Mouse (Mus musculus): ENCODE measurements at regions not wholly inside any gene's neighbourhood (a gene's known extent, or its start where the extent isn't known, plus 50 kb on each side); places are given as distances from the start of the nearest gene placed in this dataset.

- Histone ChIP-seq H3K27me3 (replicated peaks; ENCODE audit: control insufficient read depth, insufficient read depth, low read length) (no peaks in the 10 kb centered on the region), H3K36me3 (ENCODE audit: control insufficient read depth, insufficient read depth, low read length) (no peaks in the 10 kb centered on the region), H3K4me3 (ENCODE audit: low read depth, low read length) (no peak overlapping the region), H3K4me1 (ENCODE audit: control insufficient read depth, insufficient read depth, low read length) (no peaks in the 10 kb centered on the region), H3K4me2 (ENCODE audit: low read depth, low read length) (no peak overlapping the region), H3K27ac (replicated peaks; ENCODE audit: low read depth, low read length) (no peak overlapping the region), H3K9ac (ENCODE audit: low read depth, low read length) (no peak overlapping the region), H3K9me3 (ENCODE audit: control insufficient read depth, low read length) (no peaks in the 10 kb centered on the region)
- DNase-seq (ENCODE audit: low spot score), result peak; percentile 42
- no peak for ATAC-seq (ENCODE audit: low read depth)
- 64% methylated on average over 5 of the region's 5 CpGs for WGBS
These were observed 282.4 kb upstream of the Hnrnpa3 start for GRCm38 (mm10) chr2:75376666-75377065.

- ATAC-seq (ENCODE audit: low read depth) (no peak), DNase-seq (ENCODE audit: low spot score) (no peak)
- no peak overlapping the region for H3K4me2 ChIP-seq (ENCODE audit: low read depth, low read length)
These were observed 273.4 kb upstream of the Hnrnpa3 start for GRCm38 (mm10) chr2:75385551-75386263.

GRCm38 (mm10) chr2:75386636-75387035, 272.4 kb upstream of the Hnrnpa3 start:
- no peak for DNase-seq (ENCODE audit: low spot score)
- Histone ChIP-seq H3K4me1 (ENCODE audit: control insufficient read depth, insufficient read depth, low read length) (no peaks in the 10 kb centered on the region), H3K27ac (replicated peaks; ENCODE audit: low read depth, low read length) (no peak overlapping the region), H3K9me3 (ENCODE audit: control insufficient read depth, low read length) (no peaks in the 10 kb centered on the region), H3K4me3 (ENCODE audit: low read depth, low read length) (no peak overlapping the region), H3K4me2 (ENCODE audit: low read depth, low read length) (no peak overlapping the region), H3K9ac (ENCODE audit: low read depth, low read length) (no peak overlapping the region), H3K27me3 (replicated peaks; ENCODE audit: control insufficient read depth, insufficient read depth, low read length) (no peaks in the 10 kb centered on the region), H3K36me3 (ENCODE audit: control insufficient read depth, insufficient read depth, low read length) (no peaks in the 10 kb centered on the region)
- 84% methylated on average over 3 of the region's 3 CpGs for WGBS
- ATAC-seq (ENCODE audit: low read depth), result no peak

More at GRCm38 (mm10) chr2:75385551-75386263, 273.4 kb upstream of the Hnrnpa3 start:
- Histone ChIP-seq H3K27me3 (replicated peaks; ENCODE audit: control insufficient read depth, insufficient read depth, low read length) (no peaks in the 10 kb centered on the region), H3K4me1 (ENCODE audit: control insufficient read depth, insufficient read depth, low read length) (no peaks in the 10 kb centered on the region), H3K4me3 (ENCODE audit: low read depth, low read length) (no peak overlapping the region), H3K36me3 (ENCODE audit: control insufficient read depth, insufficient read depth, low read length) (no peaks in the 10 kb centered on the region), H3K9ac (ENCODE audit: low read depth, low read length) (no peak overlapping the region), H3K27ac (replicated peaks; ENCODE audit: low read depth, low read length) (no peak overlapping the region), H3K9me3 (ENCODE audit: control insufficient read depth, low read length) (no peaks in the 10 kb centered on the region)
- WGBS, result 40% methylated on average over 7 of the region's 7 CpGs

- Histone ChIP-seq H3K4me2 (ENCODE audit: low read depth, low read length) (no peak overlapping the region), H3K27ac (replicated peaks; ENCODE audit: low read depth, low read length) (no peak overlapping the region), H3K9me3 (ENCODE audit: control insufficient read depth, low read length) (no peaks in the 10 kb centered on the region), H3K27me3 (replicated peaks; ENCODE audit: control insufficient read depth, insufficient read depth, low read length) (no peaks in the 10 kb centered on the region), H3K4me3 (ENCODE audit: low read depth, low read length) (no peak overlapping the region), H3K9ac (ENCODE audit: low read depth, low read length) (no peak overlapping the region), H3K36me3 (ENCODE audit: control insufficient read depth, insufficient read depth, low read length) (no peaks in the 10 kb centered on the region), H3K4me1 (ENCODE audit: control insufficient read depth, insufficient read depth, low read length) (peaks cover 7% of the 10 kb centered on the region; the same call in 1 of the 2 replicates)
- ATAC-seq (ENCODE audit: low read depth), result no peak
- DNase-seq (ENCODE audit: low spot score), result no peak
- 90% methylated on average over 3 of the region's 3 CpGs for WGBS
These were observed 267.0 kb upstream of the Hnrnpa3 start for GRCm38 (mm10) chr2:75392041-75392440.

- whole genome bisulfite sequencing, result 62% methylated on average over 6 of the region's 6 CpGs
- H3K9ac ChIP-seq (ENCODE audit: low read depth, low read length), result no peak overlapping the region
- H3K4me1 ChIP-seq (ENCODE audit: control insufficient read depth, insufficient read depth, low read length), result peaks cover 7% of the 10 kb centered on the region; the same call in 1 of the 2 replicates
- H3K27me3 ChIP-seq (replicated peaks; ENCODE audit: control insufficient read depth, insufficient read depth, low read length), result no peaks in the 10 kb centered on the region
- no peak for ATAC-seq (ENCODE audit: low read depth)
- H3K36me3 ChIP-seq (ENCODE audit: control insufficient read depth, insufficient read depth, low read length), result no peaks in the 10 kb centered on the region
- H3K27ac ChIP-seq (replicated peaks; ENCODE audit: low read depth, low read length), result no peak overlapping the region
- H3K4me3 ChIP-seq (ENCODE audit: low read depth, low read length), result no peak overlapping the region
- peak; percentile 33 for DNase-seq (ENCODE audit: low spot score)
- no peak overlapping the region for H3K4me2 ChIP-seq (ENCODE audit: low read depth, low read length)
- H3K9me3 ChIP-seq (ENCODE audit: control insufficient read depth, low read length), result no peaks in the 10 kb centered on the region
These were observed 264.0 kb upstream of the Hnrnpa3 start for GRCm38 (mm10) chr2:75394928-75395673.

- H3K27me3 ChIP-seq (replicated peaks; ENCODE audit: control insufficient read depth, insufficient read depth, low read length), result no peaks in the 10 kb centered on the region
- peaks cover 7% of the 10 kb centered on the region; the same call in 1 of the 2 replicates for H3K4me1 ChIP-seq (ENCODE audit: control insufficient read depth, insufficient read depth, low read length)
- H3K9me3 ChIP-seq (ENCODE audit: control insufficient read depth, low read length), result 0 out of 2 replicates have a peak, but pooled peaks cover 3% of the 10 kb centered on the region
- H3K9ac ChIP-seq (ENCODE audit: low read depth, low read length), result no peak overlapping the region
- ATAC-seq (ENCODE audit: low read depth), result no peak
- H3K36me3 ChIP-seq (ENCODE audit: control insufficient read depth, insufficient read depth, low read length), result no peaks in the 10 kb centered on the region
- 74% methylated on average over 2 of the region's 2 CpGs for WGBS
- H3K4me2 ChIP-seq (ENCODE audit: low read depth, low read length), result no peak overlapping the region
- no peak overlapping the region for H3K4me3 ChIP-seq (ENCODE audit: low read depth, low read length)
- no peak overlapping the region for H3K27ac ChIP-seq (replicated peaks; ENCODE audit: low read depth, low read length)
- no peak for DNase-seq (ENCODE audit: low spot score)
These were observed 263.0 kb upstream of the Hnrnpa3 start for GRCm38 (mm10) chr2:75396016-75396415.

- H3K36me3 ChIP-seq (ENCODE audit: control insufficient read depth, insufficient read depth, low read length), result no peaks in the 10 kb centered on the region
- DNase-seq (ENCODE audit: low spot score) (no peak), ATAC-seq (ENCODE audit: low read depth) (no peak)
- H3K4me1 ChIP-seq (ENCODE audit: control insufficient read depth, insufficient read depth, low read length), result peaks cover under 1% of the 10 kb centered on the region; the same call in 1 of the 2 replicates
- H3K4me2 ChIP-seq (ENCODE audit: low read depth, low read length), result no peak overlapping the region
- H3K9ac ChIP-seq (ENCODE audit: low read depth, low read length), result no peak overlapping the region
- 66% methylated on average over 7 of the region's 7 CpGs for WGBS
- H3K27me3 ChIP-seq (replicated peaks; ENCODE audit: control insufficient read depth, insufficient read depth, low read length), result no peaks in the 10 kb centered on the region
- H3K9me3 ChIP-seq (ENCODE audit: control insufficient read depth, low read length), result 0 out of 2 replicates have a peak, but pooled peaks cover 4% of the 10 kb centered on the region
- no peak overlapping the region for H3K4me3 ChIP-seq (ENCODE audit: low read depth, low read length)
- no peak overlapping the region for H3K27ac ChIP-seq (replicated peaks; ENCODE audit: low read depth, low read length)
These were observed 258.7 kb upstream of the Hnrnpa3 start for GRCm38 (mm10) chr2:75400291-75400870.

- peaks cover 8% of the 10 kb centered on the region; the same call in 1 of the 2 replicates for H3K4me1 ChIP-seq (ENCODE audit: control insufficient read depth, insufficient read depth, low read length)
- H3K36me3 ChIP-seq (ENCODE audit: control insufficient read depth, insufficient read depth, low read length), result no peaks in the 10 kb centered on the region
- H3K9me3 ChIP-seq (ENCODE audit: control insufficient read depth, low read length), result 0 out of 2 replicates have a peak, but pooled peaks cover 4% of the 10 kb centered on the region
- WGBS, result 73% methylated on average over 8 of the region's 8 CpGs
- no peaks in the 10 kb centered on the region for H3K27me3 ChIP-seq (replicated peaks; ENCODE audit: control insufficient read depth, insufficient read depth, low read length)
- no peak overlapping the region for H3K4me3 ChIP-seq (ENCODE audit: low read depth, low read length)
- ATAC-seq (ENCODE audit: low read depth) (no peak), DNase-seq (ENCODE audit: low spot score) (no peak)
- H3K9ac ChIP-seq (ENCODE audit: low read depth, low read length), result no peak overlapping the region
- no peak overlapping the region for H3K27ac ChIP-seq (replicated peaks; ENCODE audit: low read depth, low read length)
- no peak overlapping the region for H3K4me2 ChIP-seq (ENCODE audit: low read depth, low read length)
These were observed 255.3 kb upstream of the Hnrnpa3 start for GRCm38 (mm10) chr2:75403791-75404190.
